Mouse (Mus musculus) neural tube, embryonic 15.5 days (tissue): ENCODE measurements around the gene Ahdc1. TPM values are rescaled to one million over a fixed set of nuclear protein-coding genes. Genes with fewer than 3 reads are reported as not detected.
A peak's percentile ranks its signal among the peaks of the same experiment; 100 is the strongest.
"Not testable (repeated sequence)": the region's sequence is repeated elsewhere in the genome, so short reads cannot be mapped to it uniquely, and the experiment has no call there.

Experiments
- ATAC-seq: fragments of 200-750 bp; cut with Nextera tagmentation; 2 replicates; pipeline ENCODE4 v1.8.0; 2017; ENCODE audit warnings: mild to moderate bottlenecking, moderate TSS enrichment, moderate library complexity; ENCODE audit not compliant: low FRiP score
- H3K27ac ChIP-seq: fragments of 300-500 bp; sonication (generic); replicated peaks from 2 replicates; pipeline ENCODE4 v1.5.1; 2015; ENCODE audit warnings: mild to moderate bottlenecking, inconsistent platforms
- H3K27me3 ChIP-seq: fragments of 300-500 bp; sonication (generic); replicated peaks from 2 replicates; pipeline ENCODE4 v1.6.1; 2015; ENCODE audit warnings: inconsistent platforms
- H3K36me3 ChIP-seq: fragments of 300-500 bp; sonication (generic); 2 replicates; pipeline ENCODE4 v1.6.1; 2015; ENCODE audit warnings: inconsistent platforms
- H3K4me1 ChIP-seq: fragments of 300-500 bp; sonication (generic); 2 replicates; pipeline ENCODE4 v1.6.1; 2015; ENCODE audit warnings: inconsistent platforms
- H3K4me2 ChIP-seq: fragments of 300-500 bp; sonication (generic); 2 replicates; pipeline ENCODE4 v1.6.1; 2015; ENCODE audit warnings: inconsistent platforms, mild to moderate bottlenecking, moderate library complexity
- H3K4me3 ChIP-seq: fragments of 300-500 bp; sonication (generic); replicated peaks from 2 replicates; pipeline ENCODE4 v1.5.1; 2015; ENCODE audit warnings: mild to moderate bottlenecking, inconsistent platforms
- H3K9ac ChIP-seq: fragments of 300-500 bp; sonication (generic); replicated peaks from 2 replicates; pipeline ENCODE4 v1.6.1; 2015; ENCODE audit warnings: mild to moderate bottlenecking, inconsistent platforms
- H3K9me3 ChIP-seq: fragments of 300-500 bp; sonication (generic); replicated peaks from 2 replicates; pipeline ENCODE4 v1.6.1; 2016; ENCODE audit warnings: inconsistent platforms
- WGBS: fragments of 180-500 bp; shearing (Covaris S2); methylation state at CpG from one replicate; pipeline ENCODE4 v1.1.7; 2015; ENCODE audit warnings: mixed read lengths; 5-methylcytosine and 5-hydroxymethylcytosine counted together
- polyA plus RNA-seq: library from polyadenylated mRNA; unstranded; fragments of >200 nt; fragmentation: Nextera tagmentation; extraction: Ambion mirVana; gene quantifications from 2 replicates; pipeline ENCODE4 v1.2.1, GENCODE M21; 2015

Ahdc1 gene
- polyA plus RNA-seq, 1 experiment from 2014 or later = 11.0 TPM

GRCm38 (mm10) chr4:132997469-132998237 lies 13.4 kb upstream of the Ahdc1 start:
- Histone ChIP-seq H3K4me2 (no peak overlapping the region), H3K27ac (no peak overlapping the region), H3K4me3 (no peak overlapping the region), H3K9ac (no peak overlapping the region), H3K4me1 (peaks cover under 1% of the 10 kb centered on the region; the same call in 1 of the 2 replicates), H3K9me3 (no peaks in the 10 kb centered on the region), H3K27me3 (no peaks in the 10 kb centered on the region), H3K36me3 (no peaks in the 10 kb centered on the region)
- no peak for ATAC-seq
- 54% methylated on average over 13 of the region's 14 CpGs for WGBS

DNA sequence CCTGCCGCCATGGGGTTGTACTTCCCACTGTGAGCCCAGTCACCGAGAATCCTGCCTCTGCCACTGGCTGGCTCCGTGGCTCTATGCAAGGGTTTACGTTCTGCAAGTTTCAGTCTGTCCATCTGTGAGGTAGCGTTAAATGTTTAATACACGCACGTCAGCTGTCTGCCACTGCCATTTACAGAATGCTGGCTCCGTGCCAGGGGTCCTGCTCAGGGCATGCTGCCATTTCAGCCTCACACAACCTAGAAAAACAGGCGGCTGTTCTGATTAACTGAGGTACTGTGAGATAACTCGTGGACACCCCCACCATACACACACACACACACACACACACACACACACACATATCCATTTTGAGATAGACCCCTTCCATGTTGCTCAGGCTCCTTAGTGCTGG lies 8.2 kb upstream of the Ahdc1 start:
- peak overlapping the region; percentile 33; the same call in 1 of the 2 replicates for H3K27ac ChIP-seq
- no peaks in the 10 kb centered on the region for H3K9me3 ChIP-seq
- no peaks in the 10 kb centered on the region; the same call in 1 of the 2 replicates for H3K27me3 ChIP-seq
- H3K9ac ChIP-seq = no peak overlapping the region
- H3K4me2 ChIP-seq = no peak overlapping the region
- no peaks in the 10 kb centered on the region for H3K36me3 ChIP-seq
- H3K4me1 ChIP-seq = peaks cover 14% of the 10 kb centered on the region
- WGBS = 22% methylated on average over 10 of the region's 10 CpGs
- H3K4me3 ChIP-seq = no peak overlapping the region
- ATAC-seq = no peak

- H3K9me3 ChIP-seq = no peaks in the 10 kb centered on the region
- 0 out of 2 replicates have a peak overlapping the region, but pooled peaks have one; percentile 10 for H3K9ac ChIP-seq
- H3K36me3 ChIP-seq = no peaks in the 10 kb centered on the region
- no peak for ATAC-seq
- peaks cover 4% of the 10 kb centered on the region; the same call in 1 of the 2 replicates for H3K27me3 ChIP-seq
- WGBS = 28% methylated on average over 21 of the region's 21 CpGs
- H3K27ac ChIP-seq = peak overlapping the region; percentile 33; the same call in 1 of the 2 replicates
- H3K4me2 ChIP-seq = no peak overlapping the region
- H3K4me3 ChIP-seq = no peak overlapping the region
- peaks cover 14% of the 10 kb centered on the region for H3K4me1 ChIP-seq
Measured at GRCm38 (mm10) chr4:133003316-133004018, 7.6 kb upstream of the Ahdc1 start.

DNA sequence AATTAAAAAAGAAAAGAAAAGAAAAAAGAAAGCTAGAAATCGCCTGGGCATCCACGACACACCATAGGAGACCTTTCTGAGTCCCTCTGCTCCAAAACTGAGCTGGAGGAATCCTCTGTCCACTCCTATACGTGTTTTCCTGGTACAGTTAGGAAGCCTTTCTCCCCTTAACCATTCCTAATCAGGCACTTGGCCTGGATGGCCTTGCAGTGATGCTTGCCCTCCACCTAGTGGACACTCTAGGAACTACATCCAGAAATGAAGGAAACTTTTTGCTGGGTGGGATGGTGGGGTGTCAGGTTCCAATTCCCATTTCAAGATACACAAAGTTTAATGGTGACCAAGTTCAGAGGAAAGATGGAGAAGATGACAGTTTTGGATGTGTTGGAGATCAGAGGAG lies 5.8 kb upstream of the Ahdc1 start:
- Histone ChIP-seq H3K27me3 (peaks cover 12% of the 10 kb centered on the region; the same call in 1 of the 2 replicates), H3K9ac (no peak overlapping the region), H3K27ac (no peak overlapping the region), H3K9me3 (no peaks in the 10 kb centered on the region), H3K4me2 (no peak overlapping the region), H3K4me1 (peaks cover 14% of the 10 kb centered on the region), H3K4me3 (no peak overlapping the region), H3K36me3 (no peaks in the 10 kb centered on the region)
- 4% methylated on average over 3 of the region's 3 CpGs for WGBS
- no peak for ATAC-seq

DNA sequence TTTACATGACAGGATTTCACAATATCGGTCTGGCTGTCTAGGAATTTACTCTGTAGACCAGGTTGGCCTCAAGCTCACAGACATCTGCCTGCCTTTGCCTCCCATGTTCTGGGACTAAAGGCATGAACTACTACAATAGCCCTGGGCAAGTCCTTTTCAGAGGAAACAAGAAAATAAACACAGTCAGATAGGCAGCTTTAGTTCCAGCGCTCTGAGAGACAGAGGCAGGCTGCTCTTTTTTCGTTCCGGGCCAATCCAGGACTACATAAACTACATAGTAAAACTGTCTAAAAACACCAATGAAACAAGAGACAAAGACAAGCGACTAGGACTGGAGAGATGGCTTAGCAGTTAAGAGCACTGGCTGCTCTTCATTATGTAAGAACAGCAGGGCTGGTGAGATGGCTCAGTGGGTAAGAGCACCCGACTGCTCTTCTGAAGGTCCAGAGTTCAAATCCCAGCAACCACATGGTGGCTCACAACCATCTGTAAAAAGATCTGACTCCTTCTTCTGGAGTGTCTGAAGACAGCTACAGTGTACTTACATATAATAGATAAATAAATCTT lies 5.1 kb upstream of the Ahdc1 start:
- WGBS = 38% methylated on average over 6 of the region's 6 CpGs
- not testable (repeated sequence) for H3K9ac ChIP-seq, H3K36me3 ChIP-seq, H3K4me3 ChIP-seq, H3K27ac ChIP-seq, ATAC-seq, H3K4me2 ChIP-seq, H3K9me3 ChIP-seq
- H3K27me3 ChIP-seq = peaks cover 17% of the 10 kb centered on the region; the same call in 1 of the 2 replicates
- H3K4me1 ChIP-seq = peaks cover 20% of the 10 kb centered on the region

GRCm38 (mm10) chr4:133007513-133008380 lies 3.3 kb upstream of the Ahdc1 start:
- peaks cover 20% of the 10 kb centered on the region for H3K4me1 ChIP-seq
- no peaks in the 10 kb centered on the region for H3K9me3 ChIP-seq
- 57% methylated on average over 15 of the region's 15 CpGs for WGBS
- no peaks in the 10 kb centered on the region for H3K36me3 ChIP-seq
- peaks cover 17% of the 10 kb centered on the region; the same call in 1 of the 2 replicates for H3K27me3 ChIP-seq
- no peak overlapping the region for H3K27ac ChIP-seq
- H3K4me3 ChIP-seq = no peak overlapping the region
- no peak for ATAC-seq
- H3K9ac ChIP-seq = no peak overlapping the region
- H3K4me2 ChIP-seq = no peak overlapping the region

GRCm38 (mm10) chr4:133009131-133009530 lies 1.9 kb upstream of the Ahdc1 start:
- Histone ChIP-seq H3K9ac (no peak overlapping the region), H3K4me2 (no peak overlapping the region), H3K27ac (no peak overlapping the region), H3K4me1 (peaks cover 22% of the 10 kb centered on the region), H3K27me3 (peaks cover 17% of the 10 kb centered on the region; the same call in 1 of the 2 replicates), H3K4me3 (no peak overlapping the region), H3K9me3 (no peaks in the 10 kb centered on the region), H3K36me3 (no peaks in the 10 kb centered on the region)
- no peak for ATAC-seq
- WGBS = under 1% methylated on average over 4 of the region's 4 CpGs

GRCm38 (mm10) chr4:133009676-133010075 lies 1.4 kb upstream of the Ahdc1 start:
- Histone ChIP-seq H3K27me3 (peaks cover 17% of the 10 kb centered on the region; the same call in 1 of the 2 replicates), H3K36me3 (no peaks in the 10 kb centered on the region), H3K27ac (no peak overlapping the region), H3K9me3 (no peaks in the 10 kb centered on the region), H3K4me2 (no peak overlapping the region), H3K4me1 (peaks cover 28% of the 10 kb centered on the region), H3K9ac (no peak overlapping the region), H3K4me3 (no peak overlapping the region)
- no peak for ATAC-seq
- 66% methylated on average over 5 of the region's 5 CpGs for WGBS

- peak overlapping the region; percentile 96 for H3K4me2 ChIP-seq
- peak overlapping the region; percentile 74 for H3K4me3 ChIP-seq
- H3K27ac ChIP-seq = no peak overlapping the region
- no peak overlapping the region for H3K9ac ChIP-seq
- peaks cover 37% of the 10 kb centered on the region for H3K4me1 ChIP-seq
- no peak for ATAC-seq
- no peaks in the 10 kb centered on the region for H3K9me3 ChIP-seq
- peaks cover 17% of the 10 kb centered on the region; the same call in 1 of the 2 replicates for H3K27me3 ChIP-seq
- 2% methylated on average over 17 of the region's 17 CpGs for WGBS
- no peaks in the 10 kb centered on the region for H3K36me3 ChIP-seq
Measured at GRCm38 (mm10) chr4:133010611-133011010, 449 bp upstream of the Ahdc1 start.

GRCm38 (mm10) chr4:133011821-133012775 lies 1.0 kb downstream of the Ahdc1 start:
- peak overlapping the region; percentile 95 for H3K9ac ChIP-seq
- H3K36me3 ChIP-seq = no peaks in the 10 kb centered on the region
- ATAC-seq = peak; percentile 6
- H3K27ac ChIP-seq = peak overlapping the region; percentile 97
- H3K9me3 ChIP-seq = no peaks in the 10 kb centered on the region
- WGBS = under 1% methylated on average over 69 of the region's 84 CpGs
- H3K27me3 ChIP-seq = peaks cover 17% of the 10 kb centered on the region; the same call in 1 of the 2 replicates
- peak overlapping the region; percentile 96 for H3K4me2 ChIP-seq
- peak overlapping the region; percentile 74 for H3K4me3 ChIP-seq
- H3K4me1 ChIP-seq = peaks cover 52% of the 10 kb centered on the region
